Mouse (Mus musculus) neural tube, embryonic 13.5 days (tissue): Measurements from ENCODE around the gene Tsga8. TPM values are rescaled to one million over a fixed set of nuclear protein-coding genes. Genes with fewer than 3 reads are reported as not detected.

Experiments used
- ATAC-seq: fragments of 200-750 bp; cut with Nextera tagmentation; 2 replicates; pipeline ENCODE4 v1.8.0; 2017; ENCODE audit warnings: low read depth, mild to moderate bottlenecking, moderate TSS enrichment, moderate library complexity
- H3K27ac ChIP-seq: fragments of 300-500 bp; sonication (generic); replicated peaks from 2 replicates; pipeline ENCODE4 v1.5.1; 2015; ENCODE audit warnings: moderate library complexity, mild to moderate bottlenecking, inconsistent platforms
- H3K27me3 ChIP-seq: fragments of 300-500 bp; sonication (generic); 2 replicates; pipeline ENCODE4 v1.6.1; 2015; ENCODE audit warnings: mild to moderate bottlenecking, inconsistent platforms
- H3K36me3 ChIP-seq: fragments of 300-500 bp; sonication (generic); 2 replicates; pipeline ENCODE4 v1.6.1; 2015; ENCODE audit warnings: mild to moderate bottlenecking, inconsistent platforms
- H3K4me1 ChIP-seq: fragments of 300-500 bp; sonication (generic); replicated peaks from 2 replicates; pipeline ENCODE4 v1.6.1; 2015; ENCODE audit warnings: inconsistent platforms
- H3K4me2 ChIP-seq: fragments of 300-500 bp; sonication (generic); 2 replicates; pipeline ENCODE4 v1.6.1; 2015; ENCODE audit warnings: inconsistent platforms, mild to moderate bottlenecking, moderate library complexity
- H3K4me3 ChIP-seq: fragments of 300-500 bp; sonication (generic); 2 replicates; pipeline ENCODE4 v1.5.1; 2015; ENCODE audit warnings: mild to moderate bottlenecking, inconsistent platforms
- H3K9ac ChIP-seq: fragments of 300-500 bp; sonication (generic); 2 replicates; pipeline ENCODE4 v1.6.1; 2015; ENCODE audit warnings: moderate library complexity, mild to moderate bottlenecking, inconsistent platforms
- H3K9me3 ChIP-seq: fragments of 300-500 bp; sonication (generic); 2 replicates; pipeline ENCODE4 v1.6.1; 2016; ENCODE audit warnings: inconsistent platforms
- whole genome bisulfite sequencing: fragments of 180-500 bp; shearing (Covaris S2); methylation state at CpG from one replicate; pipeline ENCODE4 v1.1.7; 2015; 5-methylcytosine and 5-hydroxymethylcytosine counted together
- polyA plus RNA-seq: library from polyadenylated mRNA; unstranded; fragments of >200 nt; fragmentation: Nextera tagmentation; extraction: Ambion mirVana; gene quantifications from 2 replicates; pipeline ENCODE4 v1.2.1, GENCODE M21; 2015

Tsga8 gene
- not detected in 2 replicates for polyA plus RNA-seq

DNA sequence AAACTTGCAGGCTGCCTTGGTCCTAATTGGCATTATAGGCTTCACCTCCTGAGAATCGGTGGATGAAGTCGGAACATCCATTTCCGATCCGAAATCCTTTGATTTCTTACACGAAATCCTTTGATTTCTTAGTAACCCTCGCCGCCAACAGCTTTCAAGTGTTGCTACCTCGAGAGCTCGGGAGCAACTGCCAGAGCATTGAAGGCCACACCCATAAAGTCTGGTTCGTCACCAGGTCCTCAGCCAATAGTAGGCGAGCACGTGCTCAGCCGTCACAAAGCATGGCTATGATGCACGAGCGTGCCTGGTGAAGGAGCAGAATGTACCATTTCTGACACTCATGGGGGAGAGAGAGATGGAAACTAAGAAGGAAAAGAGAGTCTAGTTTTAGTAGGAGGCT, at the start of gene Tsga8:
TSS of gene Tsga8 (minus strand) at position 327 of the 400 bp plus-strand sequence.
- Histone ChIP-seq H3K36me3 (no peaks in the 10 kb centered on the region), H3K27ac (no peak within 1 kb of the TSS), H3K9ac (no peak within 1 kb of the TSS), H3K9me3 (no peaks in the 10 kb centered on the region), H3K4me2 (no peak within 1 kb of the TSS), H3K27me3 (no peaks in the 10 kb centered on the region), H3K4me3 (no peak within 1 kb of the TSS), H3K4me1 (no peaks in the 10 kb centered on the region)
- 95% methylated on average over 15 of the region's 15 CpGs for WGBS
- ATAC-seq: no peak
